Mouse (Mus musculus): Measurements from ENCODE around the gene Odr4.

Gene Odr4

DNA sequence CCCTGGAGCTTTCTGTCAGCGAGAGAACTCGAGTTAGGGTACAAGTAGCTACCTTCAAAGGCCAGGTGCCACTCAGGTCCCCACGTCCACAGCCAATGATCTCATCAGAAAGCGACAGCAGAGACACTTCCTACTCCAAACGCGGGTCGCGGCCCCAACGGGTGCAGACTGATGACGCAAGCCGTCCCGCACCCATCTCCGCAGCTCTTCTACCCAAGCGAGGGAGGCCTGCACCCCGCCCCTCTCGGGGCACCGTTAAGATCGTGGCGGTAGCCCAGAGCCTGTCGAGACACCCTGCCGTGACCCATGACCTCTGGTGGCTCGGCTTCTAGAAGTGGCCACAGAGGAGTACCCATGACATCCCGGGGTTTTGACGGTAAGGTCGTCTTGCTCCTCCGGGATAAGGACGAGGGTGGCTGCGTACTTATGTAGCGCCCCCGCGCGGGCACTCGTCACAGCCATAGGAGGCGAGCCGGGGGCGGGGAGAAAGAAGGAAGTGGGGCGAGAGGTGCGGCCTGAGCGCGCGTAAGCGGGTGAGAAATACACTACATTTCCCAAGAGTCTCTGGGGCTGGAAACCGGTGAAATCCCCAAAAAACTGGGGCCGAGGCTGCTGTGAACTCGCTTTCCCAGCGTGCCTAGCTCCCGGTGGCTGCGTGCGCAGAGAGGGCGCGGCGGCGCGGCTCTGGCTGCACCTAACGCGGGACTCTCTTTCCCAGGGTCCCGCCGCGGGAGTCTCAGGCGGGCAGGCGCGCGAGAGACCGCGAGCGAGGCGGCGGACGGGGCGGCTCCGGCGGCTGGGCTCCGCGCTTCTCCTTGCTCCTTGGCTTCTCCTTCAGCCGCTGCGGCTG, at the start of gene Odr4, which contains the start of gene Tpr:
Gene Odr4 (minus strand): TSS at position 443 of the 850 bp plus-strand sequence.
Gene Tpr (plus strand): TSS at position 201 of the 850 bp plus-strand sequence.
- peak; percentile 94 to 98 for DNase-seq (ENCODE audit: low read depth in 1 of 2, low spot score in 2 of 2)

- no peak for DNase-seq (ENCODE audit: low read depth in 1 of 2, low spot score in 2 of 2)
Measured at GRCm38 (mm10) chr1:150441731-150442130, 48.9 kb upstream of the Odr4 start.

GRCm38 (mm10) chr1:150438641-150439040, 45.8 kb upstream of the Odr4 start:
- DNase-seq (ENCODE audit: low read depth in 1 of 2, low spot score in 2 of 2) = no peak

DNA sequence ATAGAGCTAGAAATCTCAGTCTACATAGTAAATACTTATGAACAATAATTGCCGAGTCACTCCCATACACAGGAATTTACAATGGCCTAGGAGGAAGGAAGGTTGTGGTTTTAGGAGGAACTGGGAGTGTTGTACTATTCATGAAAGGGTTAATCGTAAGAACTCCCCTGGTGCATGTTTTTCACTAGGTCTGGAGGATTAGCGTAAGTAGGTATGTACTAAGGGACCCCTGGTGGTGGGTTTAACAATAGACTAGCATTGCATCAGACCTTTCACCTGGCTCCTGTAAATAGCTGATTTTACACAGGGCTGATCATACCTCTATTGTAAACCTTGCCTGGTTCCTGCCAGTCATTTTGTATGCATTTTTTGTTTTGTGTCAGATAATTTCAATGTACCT, 33.3 kb upstream of the Odr4 start:
- no peak for DNase-seq (ENCODE audit: low read depth in 1 of 2, low spot score in 2 of 2)

DNA sequence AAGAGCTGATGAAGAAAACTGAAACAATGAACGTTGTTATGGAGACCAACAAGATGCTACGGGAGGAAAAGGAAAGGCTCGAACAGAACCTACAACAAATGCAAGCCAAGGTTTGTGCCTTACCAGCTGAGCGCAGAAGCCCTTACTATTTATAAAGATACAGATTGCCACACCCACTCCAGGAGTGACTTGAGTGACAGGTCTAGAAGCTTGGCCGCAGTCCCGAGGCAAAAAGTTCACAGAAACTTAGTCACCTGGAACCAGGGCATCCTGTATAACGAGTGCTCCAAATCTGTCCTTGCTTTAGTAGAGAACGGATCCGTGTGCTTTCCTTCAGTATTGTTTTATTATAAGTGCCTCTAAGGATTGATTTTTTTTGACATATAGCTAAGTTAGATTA, 32.8 kb upstream of the Odr4 start:
- DNase-seq (ENCODE audit: low read depth in 1 of 2, low spot score in 2 of 2) = no peak

GRCm38 (mm10) chr1:150418426-150418825, 25.5 kb upstream of the Odr4 start:
- no peak for DNase-seq (ENCODE audit: low read depth in 1 of 2, low spot score in 2 of 2)

- DNase-seq (ENCODE audit: low read depth in 1 of 2, low spot score in 2 of 2) = no peak
Measured at GRCm38 (mm10) chr1:150416006-150416405, 23.1 kb upstream of the Odr4 start.

DNA sequence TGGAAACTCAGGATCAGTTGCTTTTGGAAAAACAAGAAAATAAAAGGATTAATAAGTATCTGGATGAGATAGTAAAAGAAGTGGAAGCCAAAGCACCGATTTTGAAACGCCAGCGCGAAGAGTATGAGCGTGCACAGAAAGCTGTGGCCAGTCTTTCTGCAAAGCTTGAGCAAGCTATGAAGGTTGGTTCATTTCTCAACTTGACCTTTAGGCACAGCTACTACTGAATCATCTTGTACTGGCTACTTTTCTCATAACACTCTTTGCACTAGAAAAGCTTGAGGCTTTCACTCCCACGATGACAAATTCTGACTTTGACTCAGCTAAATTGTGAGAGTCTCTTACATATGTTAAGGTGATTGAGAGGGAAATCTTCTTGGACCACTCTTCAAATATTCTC, 17.1 kb upstream of the Odr4 start:
- DNase-seq (ENCODE audit: low read depth in 1 of 2, low spot score in 2 of 2) = no peak

DNA sequence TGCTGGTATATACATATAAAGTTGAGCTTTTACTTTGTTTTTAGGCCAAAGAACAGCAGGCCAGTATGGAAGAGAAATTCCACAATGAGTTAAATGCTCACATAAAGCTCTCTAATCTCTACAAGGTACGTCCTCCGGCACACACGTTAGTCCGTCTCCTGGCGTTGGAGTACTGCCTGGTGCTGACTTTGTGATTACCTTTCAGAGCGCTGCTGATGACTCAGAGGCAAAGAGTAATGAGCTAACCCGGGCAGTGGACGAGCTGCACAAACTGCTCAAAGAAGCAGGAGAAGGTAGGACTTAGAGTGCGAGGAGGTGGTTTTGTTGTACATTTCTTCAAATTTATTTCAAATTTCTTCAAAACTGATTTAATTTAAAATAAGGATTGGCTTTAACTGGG, 14.4 kb upstream of the Odr4 start:
- no peak for DNase-seq (ENCODE audit: low read depth in 1 of 2, low spot score in 2 of 2)

DNA sequence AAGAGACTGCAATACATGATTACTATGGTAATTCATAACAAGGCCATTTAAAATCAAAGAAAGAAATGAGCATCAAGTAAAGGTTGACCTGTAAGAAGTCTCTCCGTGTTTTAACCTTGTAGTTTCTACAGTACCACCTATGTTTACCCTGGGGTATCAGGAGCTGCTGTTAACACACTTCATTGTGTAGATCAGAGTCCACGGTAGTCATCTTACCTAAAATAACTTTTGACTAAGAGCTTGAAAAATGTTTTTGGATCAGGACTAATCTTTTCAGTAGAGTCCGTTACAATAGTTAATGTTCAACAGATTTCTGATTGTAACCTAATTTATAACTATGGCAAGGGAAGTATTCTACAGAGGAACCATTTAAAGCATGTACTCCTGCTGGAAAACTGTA, 11.7 kb upstream of the Odr4 start:
- no peak for DNase-seq (ENCODE audit: low read depth in 1 of 2, low spot score in 2 of 2)

- DNase-seq (ENCODE audit: low read depth in 1 of 2, low spot score in 2 of 2) = no peak
Measured at GRCm38 (mm10) chr1:150403914-150404313, 11.0 kb upstream of the Odr4 start.

GRCm38 (mm10) chr1:150396001-150396400, 3.1 kb upstream of the Odr4 start:
- no peak for DNase-seq (ENCODE audit: low read depth in 1 of 2, low spot score in 2 of 2)

- no peak for DNase-seq (ENCODE audit: low read depth in 1 of 2, low spot score in 2 of 2)
Measured at GRCm38 (mm10) chr1:150393488-150393852, 590 bp upstream of the Odr4 start.

DNA sequence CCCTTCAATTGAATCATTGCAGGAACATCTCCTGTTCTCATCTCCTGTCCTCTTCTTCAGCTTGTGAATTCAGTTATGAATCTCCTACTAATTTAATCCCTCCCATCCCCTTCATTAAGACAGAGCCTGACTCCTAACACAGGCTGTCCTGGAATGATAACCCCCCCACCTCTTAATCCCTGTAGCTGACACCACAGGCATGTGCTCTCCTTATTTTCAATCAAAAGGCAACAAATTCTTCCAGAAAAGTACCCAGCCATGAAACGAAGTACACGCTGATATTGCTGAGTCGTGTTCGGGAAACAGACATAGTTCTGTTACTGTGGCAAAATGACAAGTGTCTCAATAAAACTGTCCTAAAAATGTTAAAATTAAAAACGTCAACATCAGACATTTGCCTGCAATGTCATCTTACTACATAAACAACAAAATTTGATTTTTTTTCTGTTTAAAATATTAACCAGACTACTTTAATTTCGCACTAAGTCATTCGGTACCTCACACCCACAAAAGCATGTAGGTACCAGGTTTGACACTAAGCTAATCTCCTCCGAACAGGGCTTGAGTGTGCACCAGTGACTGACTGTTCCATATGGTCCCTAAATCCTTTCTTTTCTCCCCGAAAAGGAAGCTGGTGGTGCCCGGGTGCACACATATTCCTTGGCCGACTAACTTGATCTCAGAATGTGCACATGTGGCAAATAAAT, 796 bp downstream of the Odr4 start:
- DNase-seq (ENCODE audit: low read depth in 1 of 2, low spot score in 2 of 2) = no peak

DNA sequence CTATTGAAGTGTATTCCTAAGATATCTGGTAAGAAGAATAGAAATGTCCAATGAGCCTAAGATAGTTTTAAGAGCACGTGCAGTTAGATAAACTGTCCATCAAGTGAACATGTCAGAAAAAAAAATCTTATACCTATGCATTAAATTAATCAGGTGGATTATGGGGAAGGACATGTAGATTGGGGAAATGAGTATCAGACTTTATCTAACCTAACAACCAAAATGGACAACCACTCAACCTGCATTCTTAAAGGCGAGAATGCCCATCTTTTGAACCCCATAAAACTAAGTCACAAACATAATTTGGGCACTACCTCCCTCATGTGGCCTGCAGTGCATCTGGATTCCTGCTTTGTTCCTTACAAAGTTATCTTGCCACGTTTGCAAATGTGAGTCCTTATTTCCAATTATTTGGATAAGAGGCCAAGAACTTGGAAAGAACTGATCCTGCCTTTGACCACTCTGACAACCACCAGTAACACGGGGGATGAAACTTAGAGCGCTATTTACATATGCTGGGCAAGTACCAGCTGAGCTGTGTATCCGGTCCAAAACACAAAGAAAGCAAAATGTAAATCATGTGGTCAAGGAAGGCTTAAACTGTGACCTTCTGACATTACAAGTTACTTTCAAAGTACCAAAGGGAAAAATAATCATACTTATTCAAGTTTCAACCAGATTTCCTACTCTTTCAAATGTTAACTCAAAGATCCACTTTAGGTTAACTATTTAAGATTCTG, 3.3 kb downstream of the Odr4 start:
- DNase-seq (ENCODE audit: low read depth in 1 of 2, low spot score in 2 of 2) = no peak

DNA sequence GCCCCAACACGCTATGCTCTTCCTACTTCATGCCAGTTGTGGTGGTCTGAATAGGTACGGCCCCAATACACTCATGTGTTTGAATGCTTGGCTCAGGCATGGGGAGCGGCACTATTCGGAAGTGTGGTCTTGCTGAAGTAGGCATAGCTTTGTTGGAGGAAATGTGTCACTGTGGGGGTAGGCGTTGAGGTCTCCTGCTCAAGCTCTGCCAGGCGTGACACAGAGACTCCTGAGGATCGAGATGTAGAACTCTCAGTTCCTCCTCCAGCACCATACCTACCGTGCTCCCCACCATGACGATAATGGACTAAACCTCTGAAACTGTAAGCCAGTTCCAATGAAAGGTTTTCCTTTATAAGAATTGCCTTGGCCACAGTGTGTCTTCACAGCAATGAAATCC, 5.3 kb downstream of the Odr4 start:
- peak in 1 of 2 experiments; percentile 27 for DNase-seq (ENCODE audit: low read depth in 1 of 2, low spot score in 2 of 2)

DNA sequence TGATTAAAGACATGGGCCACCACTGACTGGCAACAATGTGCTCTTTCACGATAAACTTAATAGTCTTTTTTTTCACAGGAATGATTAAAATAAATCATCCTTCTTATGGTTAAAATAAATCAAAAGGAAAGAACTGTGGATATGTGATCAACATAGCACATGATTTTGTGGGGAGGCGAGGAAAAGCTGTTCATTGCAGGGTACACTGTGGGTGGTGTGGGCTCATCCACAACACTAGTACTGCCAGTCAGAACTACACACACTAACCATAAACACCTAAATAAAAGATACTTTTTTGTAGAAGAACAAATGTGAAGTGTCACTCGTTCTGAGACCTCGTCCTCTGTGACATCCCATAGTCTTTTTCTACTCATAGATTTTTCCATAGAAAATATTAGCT, 8.7 kb downstream of the Odr4 start:
- no peak for DNase-seq (ENCODE audit: low read depth in 1 of 2, low spot score in 2 of 2)

DNA sequence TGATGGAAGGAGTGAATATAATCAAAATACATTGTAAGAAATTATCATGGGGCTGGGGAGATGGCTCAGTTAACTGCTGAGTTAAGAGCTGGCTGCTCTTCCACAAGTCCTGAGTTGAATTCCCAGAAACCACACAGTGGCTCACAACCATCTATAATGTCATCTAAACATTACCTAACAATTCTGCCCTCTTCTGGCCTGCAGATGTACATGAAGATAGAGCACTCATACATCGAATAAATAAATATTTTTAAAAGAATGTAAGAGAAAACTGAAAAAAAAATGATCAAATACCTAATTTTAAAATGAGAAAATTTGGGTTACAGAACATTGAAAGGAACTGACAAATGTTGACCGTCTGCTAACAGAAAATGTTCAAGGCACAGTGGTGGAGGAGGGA, 18.6 kb downstream of the Odr4 start:
- DNase-seq (ENCODE audit: low read depth in 1 of 2, low spot score in 2 of 2) = no peak

- no peak for DNase-seq (ENCODE audit: low read depth in 1 of 2, low spot score in 2 of 2)
Measured at GRCm38 (mm10) chr1:150372895-150373294, 20.0 kb downstream of the Odr4 start.

DNA sequence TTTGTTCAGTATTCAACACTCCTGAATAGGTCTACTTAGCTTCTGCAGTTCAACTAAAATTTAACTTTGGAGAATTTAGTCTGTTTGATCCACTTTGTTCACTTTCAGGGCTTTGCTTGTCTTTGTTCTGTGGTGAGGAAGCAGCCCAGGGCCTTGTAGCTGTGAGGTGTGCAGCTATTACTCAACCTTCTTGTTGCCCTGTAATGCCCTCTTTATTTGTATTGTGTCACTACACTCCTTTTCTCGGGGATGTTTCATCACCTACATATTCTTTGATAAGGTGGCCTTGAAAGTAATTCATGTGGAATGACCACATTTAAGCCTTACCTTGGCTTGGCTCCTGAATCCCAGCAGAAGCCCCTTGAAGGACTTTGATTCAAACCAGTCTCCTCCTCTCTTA, 32.0 kb downstream of the Odr4 start:
- DNase-seq (ENCODE audit: low read depth in 1 of 2, low spot score in 2 of 2) = no peak

DNA sequence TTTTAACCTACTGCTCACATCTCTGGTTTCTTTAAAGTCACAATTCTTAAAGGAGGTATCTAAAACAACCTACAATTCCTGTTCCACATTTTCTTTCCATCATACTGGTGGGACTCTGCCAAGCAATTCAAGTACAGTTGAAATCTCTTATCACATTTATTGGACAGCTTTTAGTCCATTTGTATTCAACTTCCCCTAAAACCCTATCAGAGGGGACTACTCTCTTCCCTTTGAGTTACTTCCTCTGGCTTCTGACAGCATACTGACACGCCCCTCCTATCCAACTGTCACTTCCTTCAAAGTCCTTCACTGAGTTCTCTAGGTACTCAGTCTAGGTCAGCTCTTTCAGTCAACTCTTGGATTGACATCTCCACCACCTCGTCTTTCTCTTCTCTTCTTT, 57.8 kb downstream of the Odr4 start:
- no peak for DNase-seq (ENCODE audit: low read depth in 1 of 2, low spot score in 2 of 2)

- DNase-seq (ENCODE audit: low read depth in 1 of 2, low spot score in 2 of 2) = no peak
Measured at GRCm38 (mm10) chr1:150319205-150319604, 73.7 kb downstream of the Odr4 start, which contains the start of gene Pdc. Gene Pdc (plus strand): TSS chr1:150319417.

Measured in monocyte, adult 2 months (primary cell).